Mouse (Mus musculus): Measurements from ENCODE around the gene Kdm5b. TPM values are rescaled to one million over a fixed set of nuclear protein-coding genes. Genes with fewer than 3 reads are reported as not detected.
A peak's percentile ranks its signal among the peaks of the same experiment; 100 is the strongest.

Kdm5b gene
- polyA plus RNA-seq, 1 experiment = 11.2 TPM

DNA sequence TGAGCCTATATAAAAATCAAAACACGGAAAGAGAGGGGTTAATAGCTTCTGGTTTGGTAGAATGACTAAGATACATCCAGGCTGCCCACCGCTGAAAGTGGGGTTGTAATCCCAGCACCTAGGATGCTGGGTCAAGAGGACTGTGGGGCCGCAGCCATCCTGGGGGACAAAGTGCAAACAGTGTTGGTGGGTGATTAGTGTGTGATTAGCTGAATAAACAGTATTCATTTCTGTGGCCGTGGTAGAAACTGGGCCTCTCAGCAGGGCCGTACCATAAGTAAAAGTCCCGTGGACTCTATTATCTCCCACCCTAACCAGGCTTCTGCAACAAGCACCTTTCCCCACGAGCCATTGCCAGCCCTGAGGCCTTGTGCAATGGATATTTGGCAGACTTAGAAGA lies 74.3 kb downstream of the Kdm5b start:
- TF ChIP-seq MYOD1 (IDR thresholded peaks at IDR 0.05; ENCODE audit: control insufficient read depth in 1 of 3, insufficient read length in 2 of 3, low read depth in 2 of 3) = no peak
- TF ChIP-seq MYOG (IDR thresholded peaks at IDR 0.05; ENCODE audit: control insufficient read depth in 1 of 3, insufficient read depth in 1 of 3, insufficient read length in 2 of 3, low read depth in 2 of 3) = no peak
- no peak for TF ChIP-seq TCF3 (IDR thresholded peaks at IDR 0.05; ENCODE audit: insufficient read length, low read depth)
- no peak for TF ChIP-seq CEBPB (IDR thresholded peaks at IDR 0.05; ENCODE audit: insufficient read depth, poor library complexity, severe bottlenecking)
- no peak for TF ChIP-seq POLR2A (IDR thresholded peaks at IDR 0.05; ENCODE audit: insufficient read length, low read depth)
- no peak for TF ChIP-seq E2F4 (IDR thresholded peaks at IDR 0.05; ENCODE audit: insufficient read depth)
- no peak for TF ChIP-seq REST (IDR thresholded peaks at IDR 0.05; ENCODE audit: insufficient read depth, insufficient read length)
- no peak for TF ChIP-seq SRF (IDR thresholded peaks at IDR 0.05; ENCODE audit: control insufficient read depth, insufficient read length, low read depth)
- no peak for TF ChIP-seq MAX (IDR thresholded peaks at IDR 0.05; ENCODE audit: low read depth)
- no peak for TF ChIP-seq USF1 (IDR thresholded peaks at IDR 0.05; ENCODE audit: low read depth)
- TF ChIP-seq TCF12 (IDR thresholded peaks at IDR 0.05; ENCODE audit: insufficient read depth, poor library complexity, severe bottlenecking) = no peak
- TF ChIP-seq POLR2AphosphoS2 (IDR thresholded peaks at IDR 0.05; ENCODE audit: insufficient read length, low read depth) = no peak
- H3K4me2 ChIP-seq (ENCODE audit: low read depth) = no peak overlapping the region
- H3K4me3 ChIP-seq = no peak overlapping the region
- no peaks in the 10 kb centered on the region for H3K79me2 ChIP-seq (ENCODE audit: control insufficient read depth, insufficient read depth)
- H3ac ChIP-seq (ENCODE audit: control insufficient read depth, insufficient read length) = no peak overlapping the region
- peaks cover 16% of the 10 kb centered on the region for H3K36me3 ChIP-seq (ENCODE audit: control insufficient read depth, insufficient read depth)
- no peaks in the 10 kb centered on the region for H3K27me3 ChIP-seq (ENCODE audit: control insufficient read depth, insufficient read depth, insufficient read length)

DNA sequence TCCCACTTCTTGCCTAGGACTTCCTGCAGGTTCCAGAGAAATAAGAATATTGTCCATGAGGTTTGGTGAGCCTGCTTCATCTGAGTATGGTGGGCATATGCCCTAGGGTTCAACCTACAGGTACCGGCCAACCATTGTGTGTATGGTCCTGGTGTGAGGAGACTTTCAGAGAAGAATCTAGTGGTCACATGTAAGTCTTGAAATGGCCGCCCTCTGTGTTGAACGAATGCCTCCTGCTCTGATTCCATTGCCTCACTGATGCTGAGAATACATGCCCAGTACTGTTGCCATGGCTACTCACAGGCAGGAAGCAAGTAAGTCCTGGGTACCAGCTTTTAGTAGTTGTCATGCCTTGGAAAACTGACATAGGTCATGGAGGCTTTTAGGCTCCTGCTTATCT lies 76.3 kb downstream of the Kdm5b start:
- no peaks in the 10 kb centered on the region for H3K27me3 ChIP-seq (ENCODE audit: control insufficient read depth, insufficient read depth, insufficient read length)
- no peak for TF ChIP-seq MYOG (IDR thresholded peaks at IDR 0.05; ENCODE audit: control insufficient read depth in 1 of 3, insufficient read depth in 1 of 3, insufficient read length in 2 of 3, low read depth in 2 of 3)
- TF ChIP-seq MAX (IDR thresholded peaks at IDR 0.05; ENCODE audit: low read depth) = no peak
- peak; percentile 41 for TF ChIP-seq POLR2AphosphoS2 (IDR thresholded peaks at IDR 0.05; ENCODE audit: insufficient read length, low read depth)
- H3ac ChIP-seq (ENCODE audit: control insufficient read depth, insufficient read length) = no peak overlapping the region
- H3K79me2 ChIP-seq (ENCODE audit: control insufficient read depth, insufficient read depth) = no peaks in the 10 kb centered on the region
- H3K4me3 ChIP-seq = no peak overlapping the region
- peaks cover 7% of the 10 kb centered on the region for H3K36me3 ChIP-seq (ENCODE audit: control insufficient read depth, insufficient read depth)
- H3K4me2 ChIP-seq (ENCODE audit: low read depth) = no peak overlapping the region

DNA sequence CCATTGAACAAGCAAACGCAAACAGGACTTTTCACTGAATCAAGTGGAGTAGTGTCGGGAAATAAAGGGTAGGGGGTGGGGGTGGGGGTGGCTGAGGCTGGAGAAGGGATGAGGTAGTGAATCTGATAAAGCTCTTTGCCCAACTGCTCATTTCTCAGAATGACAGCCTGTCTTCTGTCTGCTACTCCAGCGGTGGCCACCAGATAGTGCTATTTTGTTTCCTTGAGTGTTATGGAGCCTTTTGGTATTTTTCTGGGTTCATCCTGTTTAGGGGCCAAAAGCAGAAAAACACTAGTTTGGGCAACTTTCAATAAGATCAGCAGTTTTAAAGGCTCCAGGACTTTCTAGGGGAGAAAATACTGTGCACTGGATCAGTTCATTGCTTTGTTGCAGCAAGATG lies 76.7 kb downstream of the Kdm5b start:
- Histone ChIP-seq H3ac (ENCODE audit: control insufficient read depth, insufficient read length) (no peak overlapping the region), H3K79me2 (ENCODE audit: control insufficient read depth, insufficient read depth) (no peaks in the 10 kb centered on the region), H3K4me3 (no peak overlapping the region), H3K27me3 (ENCODE audit: control insufficient read depth, insufficient read depth, insufficient read length) (no peaks in the 10 kb centered on the region), H3K36me3 (ENCODE audit: control insufficient read depth, insufficient read depth) (peaks cover 7% of the 10 kb centered on the region), H3K4me2 (ENCODE audit: low read depth) (no peak overlapping the region)
- TF ChIP-seq TCF3 (IDR thresholded peaks at IDR 0.05; ENCODE audit: insufficient read length, low read depth) = no peak
- no peak for TF ChIP-seq CEBPB (IDR thresholded peaks at IDR 0.05; ENCODE audit: insufficient read depth, poor library complexity, severe bottlenecking)
- no peak for TF ChIP-seq POLR2A (IDR thresholded peaks at IDR 0.05; ENCODE audit: insufficient read length, low read depth)
- no peak for TF ChIP-seq MYOG (IDR thresholded peaks at IDR 0.05; ENCODE audit: control insufficient read depth in 1 of 3, insufficient read depth in 1 of 3, insufficient read length in 2 of 3, low read depth in 2 of 3)
- no peak for TF ChIP-seq USF1 (IDR thresholded peaks at IDR 0.05; ENCODE audit: low read depth)
- no peak for TF ChIP-seq REST (IDR thresholded peaks at IDR 0.05; ENCODE audit: insufficient read depth, insufficient read length)
- no peak for TF ChIP-seq TCF12 (IDR thresholded peaks at IDR 0.05; ENCODE audit: insufficient read depth, poor library complexity, severe bottlenecking)
- no peak for TF ChIP-seq E2F4 (IDR thresholded peaks at IDR 0.05; ENCODE audit: insufficient read depth)
- no peak for TF ChIP-seq SRF (IDR thresholded peaks at IDR 0.05; ENCODE audit: control insufficient read depth, insufficient read length, low read depth)
- TF ChIP-seq POLR2AphosphoS2 (IDR thresholded peaks at IDR 0.05; ENCODE audit: insufficient read length, low read depth) = no peak
- TF ChIP-seq MAX (IDR thresholded peaks at IDR 0.05; ENCODE audit: low read depth) = no peak

DNA sequence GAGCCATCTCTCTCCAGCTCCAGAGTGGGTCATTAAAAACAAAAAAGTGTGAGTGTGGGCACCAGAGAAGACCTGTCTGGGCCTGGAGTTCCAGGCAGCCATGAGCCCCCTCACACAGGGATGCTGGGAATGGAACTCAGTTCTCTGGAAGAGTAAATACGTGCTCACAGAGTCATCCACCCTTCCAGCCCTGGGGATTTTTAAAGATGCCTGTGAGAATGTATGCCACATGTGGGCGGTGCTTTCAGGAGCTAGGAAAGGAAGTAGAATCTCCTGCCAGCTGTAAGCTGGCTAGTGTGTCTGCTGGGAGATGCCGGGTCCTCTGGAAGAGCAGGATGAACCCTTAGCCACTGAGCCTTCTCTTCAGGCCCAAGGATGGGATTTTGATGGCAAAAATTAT lies 78.1 kb downstream of the Kdm5b start:
- Histone ChIP-seq H3K4me3 (no peak overlapping the region), H3K36me3 (ENCODE audit: control insufficient read depth, insufficient read depth) (peaks cover 4% of the 10 kb centered on the region), H3K27me3 (ENCODE audit: control insufficient read depth, insufficient read depth, insufficient read length) (no peaks in the 10 kb centered on the region), H3K79me2 (ENCODE audit: control insufficient read depth, insufficient read depth) (no peaks in the 10 kb centered on the region), H3K4me2 (ENCODE audit: low read depth) (no peak overlapping the region), H3ac (ENCODE audit: control insufficient read depth, insufficient read length) (no peak overlapping the region)
- TF ChIP-seq CEBPB (IDR thresholded peaks at IDR 0.05; ENCODE audit: insufficient read depth, poor library complexity, severe bottlenecking) = no peak
- TF ChIP-seq MYOD1 (IDR thresholded peaks at IDR 0.05; ENCODE audit: control insufficient read depth in 1 of 3, insufficient read length in 2 of 3, low read depth in 2 of 3) = no peak
- no peak for TF ChIP-seq POLR2AphosphoS2 (IDR thresholded peaks at IDR 0.05; ENCODE audit: insufficient read length, low read depth)
- no peak for TF ChIP-seq E2F4 (IDR thresholded peaks at IDR 0.05; ENCODE audit: insufficient read depth)
- TF ChIP-seq MYOG (IDR thresholded peaks at IDR 0.05; ENCODE audit: control insufficient read depth in 1 of 3, insufficient read depth in 1 of 3, insufficient read length in 2 of 3, low read depth in 2 of 3) = no peak
- TF ChIP-seq SRF (IDR thresholded peaks at IDR 0.05; ENCODE audit: control insufficient read depth, insufficient read length, low read depth) = no peak

DNA sequence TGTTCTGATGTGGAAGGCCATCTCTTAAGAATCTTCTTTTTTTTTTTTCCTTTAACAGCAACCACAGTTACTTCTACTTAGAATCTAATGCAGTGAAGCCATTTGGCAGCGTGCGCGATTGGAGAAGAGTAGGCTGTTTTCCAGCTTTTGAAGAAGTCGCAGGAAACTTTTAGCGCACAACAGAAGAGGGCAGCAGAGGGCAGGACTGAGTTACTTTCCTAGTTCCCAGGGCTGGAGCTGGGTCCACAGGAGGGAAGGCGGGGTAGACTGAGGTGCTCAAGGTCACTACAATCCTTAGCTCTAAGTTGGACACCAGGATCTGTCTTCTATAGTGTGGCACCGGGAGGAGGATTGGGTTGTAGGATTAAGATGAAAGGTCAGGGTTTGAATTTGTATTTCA lies 78.6 kb downstream of the Kdm5b start:
- no peak overlapping the region for H3ac ChIP-seq (ENCODE audit: control insufficient read depth, insufficient read length)
- H3K36me3 ChIP-seq (ENCODE audit: control insufficient read depth, insufficient read depth) = no peaks in the 10 kb centered on the region
- no peaks in the 10 kb centered on the region for H3K79me2 ChIP-seq (ENCODE audit: control insufficient read depth, insufficient read depth)
- TF ChIP-seq MYOD1 (IDR thresholded peaks at IDR 0.05; ENCODE audit: control insufficient read depth in 1 of 3, insufficient read length in 2 of 3, low read depth in 2 of 3) (no peak), E2F4 (IDR thresholded peaks at IDR 0.05; ENCODE audit: insufficient read depth) (no peak), REST (IDR thresholded peaks at IDR 0.05; ENCODE audit: insufficient read depth, insufficient read length) (no peak), USF1 (IDR thresholded peaks at IDR 0.05; ENCODE audit: low read depth) (no peak), MAX (IDR thresholded peaks at IDR 0.05; ENCODE audit: low read depth) (no peak), TCF3 (IDR thresholded peaks at IDR 0.05; ENCODE audit: insufficient read length, low read depth) (no peak)
- H3K27me3 ChIP-seq (ENCODE audit: control insufficient read depth, insufficient read depth, insufficient read length) = no peaks in the 10 kb centered on the region
- no peak overlapping the region for H3K4me3 ChIP-seq
- no peak overlapping the region for H3K4me2 ChIP-seq (ENCODE audit: low read depth)
